Mouse (Mus musculus): ENCODE data around the gene Nfrkb.

DNA sequence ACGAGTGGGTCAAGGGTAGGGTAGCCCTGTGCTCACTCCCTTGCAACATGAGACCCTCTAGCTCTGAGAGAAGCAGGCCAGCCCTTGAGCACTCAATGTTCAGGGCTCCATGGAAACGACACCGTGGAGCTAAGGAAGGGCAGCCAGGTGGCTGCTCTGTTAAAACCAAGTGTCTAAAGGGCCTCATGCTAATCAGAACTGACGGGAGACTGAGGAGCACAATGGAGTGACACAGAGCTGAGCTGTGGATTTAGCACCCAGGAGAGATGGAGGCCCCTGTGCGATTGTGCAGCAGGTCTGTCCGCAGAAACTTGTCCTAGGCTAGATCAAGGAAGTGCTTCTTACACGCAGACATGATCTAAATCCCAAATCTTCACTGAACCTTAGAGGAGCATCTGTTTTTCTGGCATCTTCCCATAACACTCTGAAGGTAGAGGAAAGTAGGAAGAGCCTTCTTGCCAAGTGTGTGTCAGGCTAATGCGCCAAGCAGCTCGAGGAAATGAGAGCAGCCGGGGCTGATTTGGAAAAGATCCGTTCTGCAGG is 41.6 kb upstream of the Nfrkb start:
- no peak for TF ChIP-seq CTCF (IDR thresholded peaks at IDR 0.05; ENCODE audit: insufficient read depth, low read length)
- no peak for TF ChIP-seq POLR2A (IDR thresholded peaks at IDR 0.05; ENCODE audit: borderline replicate concordance, extremely low read depth, low read depth, low read length)
